Mouse (Mus musculus) embryonic fibroblast, embryonic 13.5 days (primary cell): ENCODE results near the gene Coro1a.

Source experiments
- CTCF ChIP-seq: IDR thresholded peaks from 2 replicates; pipeline ENCODE4 v1.5.1; 2011; ENCODE audit warnings: mild to moderate bottlenecking, control low read depth, low read length, moderate library complexity, borderline replicate concordance; ENCODE audit not compliant: insufficient read depth
- POLR2A ChIP-seq: IDR thresholded peaks from 2 replicates; pipeline ENCODE4 v1.6.1; 2011; ENCODE audit warnings: low read depth, mild to moderate bottlenecking, control low read depth, low read length, moderate library complexity

GRCm38 (mm10) chr7:126702861-126703756, 4.5 kb downstream of the Coro1a start:
- TF ChIP-seq CTCF: no peak
- TF ChIP-seq POLR2A: no peak
